ENCODE assay signal across 9 mouse cellular contexts in the genomic region with DNA sequence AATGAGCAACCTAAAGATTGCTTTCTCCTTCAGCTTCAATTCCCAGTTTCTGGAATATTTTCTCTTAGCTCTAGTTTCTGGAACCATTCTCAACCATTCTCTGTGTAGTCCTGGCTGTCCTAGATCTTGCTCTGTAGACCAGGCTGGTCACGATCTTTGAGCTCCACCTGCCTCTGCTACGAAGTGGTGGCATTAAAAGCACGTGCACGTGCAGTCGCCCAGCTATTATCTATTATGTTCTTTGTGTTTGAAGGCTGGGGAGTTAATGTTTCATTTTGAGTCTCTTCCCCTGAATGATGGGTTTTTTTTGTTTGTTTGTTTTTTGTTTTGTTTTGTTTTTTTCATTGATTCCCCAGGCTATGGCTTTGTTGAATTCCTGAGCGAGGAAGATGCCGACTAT. TPM values are rescaled to one million over a fixed set of nuclear protein-coding genes. Genes with fewer than 3 reads are reported as not detected.
A peak's percentile ranks its signal among the peaks of the same experiment; 100 is the strongest.
DNase-seq lines count a peak whose midpoint lies in the region; ATAC-seq and TF ChIP-seq lines count a peak whose summit lies in the region.
"Had no signal": no experiment of that assay in that cellular context is flagged by ENCODE, and none has a peak within 500 bp of the region (broad histone marks: within the 10 kb centered on the region; RNA-seq: fewer than 3 reads in every experiment).

No protein-coding gene starts in this region.

- no peaks in the 10 kb centered on the region for H3K9me3 ChIP-seq in kidney, postnatal 0 days (replicated peaks; ENCODE audit: low read length)
- H3K9me3 ChIP-seq in hindbrain, postnatal 0 days (ENCODE audit: low read length), result no peaks in the 10 kb centered on the region

- peak overlapping the region; percentile 93 for H3K4me2 ChIP-seq in kidney, postnatal 0 days (ENCODE audit: low read length)
- H3K4me2 ChIP-seq in hindbrain, postnatal 0 days (ENCODE audit: low read depth, low read length), result peak overlapping the region; percentile 98
- peak overlapping the region; percentile 97 for H3K4me2 ChIP-seq in myocyte (ENCODE audit: low read depth)

- peak overlapping the region; percentile 99; the same call in 1 of the 2 replicates for H3K27ac ChIP-seq in kidney, postnatal 0 days
- H3K27ac ChIP-seq in cortical plate, adult 2 months (ENCODE audit: insufficient read depth, low read length), result no peak overlapping the region
- peak overlapping the region; percentile 99; the same call in 1 of the 2 replicates for H3K27ac ChIP-seq in hindbrain, postnatal 0 days

- ATAC-seq in kidney, postnatal 0 days (replicated peaks; ENCODE audit: low FRiP score, low read depth), result no peak
- no peak for ATAC-seq in hindbrain, postnatal 0 days
- no peak for ATAC-seq in monocyte, adult 5-6 weeks (replicated peaks; ENCODE audit: insufficient number of reproducible peaks, low FRiP score, low TSS enrichment, poor library complexity, severe bottlenecking)

- H3K36me3 ChIP-seq in kidney, postnatal 0 days (ENCODE audit: insufficient read depth, low read length), result peaks cover 33% of the 10 kb centered on the region
- peaks cover 30% of the 10 kb centered on the region for H3K36me3 ChIP-seq in hindbrain, postnatal 0 days (ENCODE audit: insufficient read depth, low read length)
- H3K36me3 ChIP-seq in myocyte (ENCODE audit: control insufficient read depth, insufficient read depth), result peaks cover 31% of the 10 kb centered on the region

- peaks cover 20% of the 10 kb centered on the region for H3K4me1 ChIP-seq in kidney, postnatal 0 days (replicated peaks; ENCODE audit: insufficient read depth, low read length)
- H3K4me1 ChIP-seq in cortical plate, adult 2 months (ENCODE audit: control insufficient read depth, insufficient read depth, low read length), result peaks cover 6% of the 10 kb centered on the region; the same call in 1 of the 2 replicates
- peaks cover 11% of the 10 kb centered on the region for H3K4me1 ChIP-seq in hindbrain, postnatal 0 days (ENCODE audit: insufficient read depth, low read length)

- H3ac ChIP-seq in myocyte (ENCODE audit: control insufficient read depth, insufficient read length), result peak overlapping the region; percentile 63

- no peaks in the 10 kb centered on the region for H3K27me3 ChIP-seq in kidney, postnatal 0 days (ENCODE audit: insufficient read depth, low read length)
- no peaks in the 10 kb centered on the region for H3K27me3 ChIP-seq in hindbrain, postnatal 0 days (ENCODE audit: insufficient read depth, low read length)
- H3K27me3 ChIP-seq in myocyte (ENCODE audit: control insufficient read depth, insufficient read depth, insufficient read length), result no peaks in the 10 kb centered on the region

- peak overlapping the region; percentile 98 for H3K4me3 ChIP-seq in kidney, postnatal 0 days (replicated peaks; ENCODE audit: low read depth, low read length)
- peak overlapping the region; percentile 55 for H3K4me3 ChIP-seq in cortical plate, adult 2 months (ENCODE audit: insufficient read depth, low read length)
- peak overlapping the region; percentile 95 for H3K4me3 ChIP-seq in hindbrain, postnatal 0 days (ENCODE audit: low read length)
- peak overlapping the region; percentile 94 for H3K4me3 ChIP-seq in myocyte

- no peak for TF ChIP-seq CTCF in kidney, postnatal 0 days (IDR thresholded peaks at IDR 0.05; ENCODE audit: low read depth)
- TF ChIP-seq CTCF in cortical plate, adult 2 months (IDR thresholded peaks at IDR 0.05; ENCODE audit: extremely low read depth, insufficient read depth, low read length), result no peak
- no peak for TF ChIP-seq CTCF in hindbrain, postnatal 0 days (IDR thresholded peaks at IDR 0.05; ENCODE audit: low read depth)

- TF ChIP-seq POLR2A in cortical plate, adult 2 months (IDR thresholded peaks at IDR 0.05; ENCODE audit: extremely low read depth, insufficient read depth, low read length), result no peak
- TF ChIP-seq POLR2A in myocyte (IDR thresholded peaks at IDR 0.05; ENCODE audit: insufficient read length, low read depth), result no peak

- 30% methylated on average over 7 of the region's 7 CpGs for WGBS in kidney, postnatal 0 days
- 37% methylated on average over 7 of the region's 7 CpGs for WGBS in hindbrain, postnatal 0 days

- peaks cover 37% of the 10 kb centered on the region for H3K79me2 ChIP-seq in myocyte (ENCODE audit: control insufficient read depth, insufficient read depth)

- peak overlapping the region; percentile 81 for H3K9ac ChIP-seq in kidney, postnatal 0 days (ENCODE audit: low read depth, low read length)
- H3K9ac ChIP-seq in hindbrain, postnatal 0 days (replicated peaks; ENCODE audit: low read length), result peak overlapping the region; percentile 89

- DNase-seq in kidney, postnatal 0 days (ENCODE audit: low spot score), result no peak
- DNase-seq in kidney, adult 18-20 months, result no peak
- no peak for DNase-seq in hindbrain, postnatal 0 days (ENCODE audit: low spot score)
- DNase-seq in cerebellum, postnatal 25 days, result no peak
- no peak for DNase-seq in gastrocnemius, postnatal 10 days
- DNase-seq: thymus, postnatal 14 days had no signal

TF ChIP-seq in myocyte, 11 proteins besides CTCF, POLR2A, EP300 and RAD21:
- no peak for TF ChIP-seq REST (IDR thresholded peaks at IDR 0.05; ENCODE audit: insufficient read depth, insufficient read length)
- TF ChIP-seq CEBPB (IDR thresholded peaks at IDR 0.05; ENCODE audit: insufficient read depth, poor library complexity, severe bottlenecking), result no peak
- TF ChIP-seq MAX (IDR thresholded peaks at IDR 0.05; ENCODE audit: low read depth), result no peak
- TF ChIP-seq E2F4 (IDR thresholded peaks at IDR 0.05; ENCODE audit: insufficient read depth), result no peak
- TF ChIP-seq MYOD1 (IDR thresholded peaks at IDR 0.05; ENCODE audit: control insufficient read depth in 1 of 3, insufficient read length in 2 of 3, low read depth in 2 of 3), result no peak
- no peak for TF ChIP-seq SRF (IDR thresholded peaks at IDR 0.05; ENCODE audit: control insufficient read depth, insufficient read length, low read depth)
- no peak for TF ChIP-seq MYOG (IDR thresholded peaks at IDR 0.05; ENCODE audit: control insufficient read depth in 1 of 3, insufficient read depth in 1 of 3, insufficient read length in 2 of 3, low read depth in 2 of 3)
- TF ChIP-seq USF1 (IDR thresholded peaks at IDR 0.05; ENCODE audit: low read depth), result no peak
- no peak for TF ChIP-seq POLR2AphosphoS2 (IDR thresholded peaks at IDR 0.05; ENCODE audit: insufficient read length, low read depth)
- TF ChIP-seq TCF12 (IDR thresholded peaks at IDR 0.05; ENCODE audit: insufficient read depth, poor library complexity, severe bottlenecking), result no peak
- no peak for TF ChIP-seq TCF3 (IDR thresholded peaks at IDR 0.05; ENCODE audit: insufficient read length, low read depth)

RNA-seq across cellular contexts. Expression of gene Sf3b4, which starts 1.1 kb away (rescaled TPM):
- polyA plus RNA-seq in kidney, postnatal 0 days (2015; fragmentation: Nextera tagmentation; extraction: Ambion mirVana), result 128 and 138 TPM in 2 replicates
- polyA plus RNA-seq in cortical plate, adult 2 months (2012; rRNA removed), result 46.0 and 51.1 TPM in 2 replicates
- total RNA-seq in hindbrain, postnatal 0 days (2014; rRNA removed), result 67.7 and 94.8 TPM in 2 replicates
- 134 and 144 TPM in 2 replicates for polyA plus RNA-seq in hindbrain, postnatal 0 days (2015; fragmentation: Nextera tagmentation; extraction: Ambion mirVana)
- 77.5 TPM for polyA plus RNA-seq in myocyte (2012; fragmentation: generic; extraction: Trizol)
- total RNA-seq in monocyte, adult 5-6 weeks (2017), result 4.0 to 14.2 TPM (median 7.5 TPM) in 3 replicates
- total RNA-seq in gastrocnemius, postnatal 10 days (2021), result 10 to 100 TPM; 18.4 to 22.5 TPM

RNA-seq across cellular contexts. Expression of gene Sv2a, which starts 7.8 kb away (rescaled TPM):
- 9.4 and 12.2 TPM in 2 replicates for polyA plus RNA-seq in kidney, postnatal 0 days (2015; fragmentation: Nextera tagmentation; extraction: Ambion mirVana)
- 279 and 292 TPM in 2 replicates for polyA plus RNA-seq in cortical plate, adult 2 months (2012; rRNA removed)
- total RNA-seq in hindbrain, postnatal 0 days (2014; rRNA removed), result 133 and 136 TPM in 2 replicates
- polyA plus RNA-seq in hindbrain, postnatal 0 days (2015; fragmentation: Nextera tagmentation; extraction: Ambion mirVana), result 138 and 151 TPM in 2 replicates
- polyA plus RNA-seq in myocyte (2012; fragmentation: generic; extraction: Trizol), result 0.28 TPM
- total RNA-seq in monocyte, adult 5-6 weeks (2017), result 0.21 to 0.29 TPM in 2 of 3 replicates, not detected in the other
- total RNA-seq in gastrocnemius, postnatal 10 days (2021), result 1 to 10 TPM; 4.1 TPM

RNA-seq across cellular contexts. Expression of gene Mtmr11, which starts 11.4 kb away (rescaled TPM):
- 27.1 and 35.0 TPM in 2 replicates for polyA plus RNA-seq in kidney, postnatal 0 days (2015; fragmentation: Nextera tagmentation; extraction: Ambion mirVana)
- polyA plus RNA-seq in cortical plate, adult 2 months (2012; rRNA removed), result 13.4 and 14.0 TPM in 2 replicates
- total RNA-seq in hindbrain, postnatal 0 days (2014; rRNA removed), result 11.0 and 11.7 TPM in 2 replicates
- 11.4 and 14.0 TPM in 2 replicates for polyA plus RNA-seq in hindbrain, postnatal 0 days (2015; fragmentation: Nextera tagmentation; extraction: Ambion mirVana)
- 4.6 TPM for polyA plus RNA-seq in myocyte (2012; fragmentation: generic; extraction: Trizol)
- total RNA-seq in monocyte, adult 5-6 weeks (2017), result 0.43 to 2.4 TPM in 2 of 3 replicates, not detected in the other
- total RNA-seq in gastrocnemius, postnatal 10 days (2021), result 10 to 100 TPM in 1 of 2 experiments, 1 to 10 TPM in 1; 4.3 to 12.0 TPM

RNA-seq across cellular contexts. Expression of gene Bola1, which starts 46.3 kb away (rescaled TPM):
- polyA plus RNA-seq in kidney, postnatal 0 days (2015; fragmentation: Nextera tagmentation; extraction: Ambion mirVana), result 66.4 and 70.5 TPM in 2 replicates
- 29.4 and 29.9 TPM in 2 replicates for polyA plus RNA-seq in cortical plate, adult 2 months (2012; rRNA removed)
- 40.4 and 42.9 TPM in 2 replicates for total RNA-seq in hindbrain, postnatal 0 days (2014; rRNA removed)
- polyA plus RNA-seq in hindbrain, postnatal 0 days (2015; fragmentation: Nextera tagmentation; extraction: Ambion mirVana), result 62.1 and 63.0 TPM in 2 replicates
- 88.0 TPM for polyA plus RNA-seq in myocyte (2012; fragmentation: generic; extraction: Trizol)
- total RNA-seq in monocyte, adult 5-6 weeks (2017), result 3.9 to 8.1 TPM (median 6.9 TPM) in 3 replicates
- total RNA-seq in gastrocnemius, postnatal 10 days (2021), result 10 to 100 TPM; 23.3 to 28.3 TPM

RNA-seq across cellular contexts. Expression of gene Hist2h2ab, which starts 46.5 kb away (rescaled TPM):
- not detected in 2 replicates for polyA plus RNA-seq in kidney, postnatal 0 days (2015; fragmentation: Nextera tagmentation; extraction: Ambion mirVana)
- 1.3 and 2.7 TPM in 2 replicates for polyA plus RNA-seq in cortical plate, adult 2 months (2012; rRNA removed)
- 74.8 and 161 TPM in 2 replicates for total RNA-seq in hindbrain, postnatal 0 days (2014; rRNA removed)
- polyA plus RNA-seq in hindbrain, postnatal 0 days (2015; fragmentation: Nextera tagmentation; extraction: Ambion mirVana), result not detected in 2 replicates
- polyA plus RNA-seq in myocyte (2012; fragmentation: generic; extraction: Trizol), result not detected
- 11.5 to 28.2 TPM (median 14.2 TPM) in 3 replicates for total RNA-seq in monocyte, adult 5-6 weeks (2017)
- total RNA-seq in gastrocnemius, postnatal 10 days (2021), result 10 to 100 TPM; 10.3 to 10.7 TPM

Comparison
In these comparisons a context has a peak if more than half of its experiments do, and no peak if none do; other contexts are left out.
1. RNA of gene Sv2a, which starts 7.8 kb away (polyA plus RNA-seq): 279 to 292 TPM in cortical plate, adult 2 months and 138 to 151 TPM in hindbrain, postnatal 0 days; 9.4 to 12.2 TPM in kidney, postnatal 0 days and 0.28 TPM in myocyte (single experiment); every median in the first group is over 10 times any median in the second.
2. Peak in every context shown above with its lines, with median percentiles within 50 percentile points of each other: H3K4me2 ChIP-seq and H3K4me3 ChIP-seq.